Mouse (Mus musculus): ENCODE data around the gene Irak3.

DNA sequence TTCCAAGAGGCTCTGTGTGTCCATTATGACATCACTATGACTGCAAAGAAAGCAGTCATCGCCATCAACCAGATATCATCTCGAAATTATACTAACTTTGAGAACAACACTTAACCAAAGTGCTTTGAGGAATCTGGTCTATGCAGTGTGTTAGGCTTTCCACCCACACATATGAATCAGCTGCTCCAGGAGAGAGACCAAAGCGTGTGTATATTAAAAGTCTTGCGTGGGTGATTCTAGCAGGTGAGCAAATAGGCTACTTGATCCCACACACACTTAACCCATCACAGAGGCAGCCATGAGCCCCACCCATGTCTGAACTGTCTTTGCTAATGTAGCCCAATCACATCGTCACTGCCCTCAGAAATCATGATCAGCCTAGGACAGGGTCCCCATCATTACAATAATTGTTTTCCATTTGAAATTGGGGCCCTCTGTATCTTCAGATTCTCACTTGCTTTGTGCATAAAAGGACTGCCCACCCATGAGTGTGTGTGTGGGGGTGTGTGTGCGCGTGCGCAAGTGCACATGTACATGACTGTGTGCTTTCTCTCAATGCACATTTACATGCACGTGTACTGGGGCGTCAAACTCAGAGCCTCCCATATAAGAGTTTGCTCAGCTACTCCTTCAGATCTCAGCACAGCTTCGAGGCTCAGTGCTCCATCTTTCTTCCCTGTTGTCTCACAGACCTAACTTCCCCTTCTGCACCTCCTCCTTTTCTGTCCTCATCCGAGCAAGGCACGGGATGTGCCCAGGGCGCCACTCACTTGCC lies 4.7 kb downstream of the Irak3 start:
- no peak for TF ChIP-seq EP300 (IDR thresholded peaks at IDR 0.05; ENCODE audit: low read depth)
- no peak for TF ChIP-seq CTCF (IDR thresholded peaks at IDR 0.05; ENCODE audit: low read depth)
